Mouse (Mus musculus) liver, postnatal 0 days (tissue): Measurements from ENCODE around the gene Atp11a.

Experiments used
- CTCF ChIP-seq: sonication (generic); IDR thresholded peaks from 2 replicates; pipeline ENCODE4 v1.5.1; 2016; ENCODE audit warnings: antibody characterized with exemption, low read depth
- EP300 ChIP-seq: IDR thresholded peaks from 2 replicates; pipeline ENCODE4 v1.6.1; 2016; ENCODE audit warnings: antibody characterized with exemption, low read depth, mild to moderate bottlenecking

- TF ChIP-seq CTCF (peak; percentile 32), EP300 (no peak)
Measured at GRCm38 (mm10) chr8:12799099-12799498, 42.3 kb downstream of the Atp11a start.
